Mouse (Mus musculus) mouse trophoblast stem cell (cell line): Measurements from ENCODE around the gene Orm3.

ENCODE experiments used
- in situ Hi-C, 2 experiments: fragments of 300-500 bp; cut with MseI, MboI; formaldehyde crosslinking; loops; 2 replicates in 1 of 2; 3 replicates in 1 of 2; pipeline ENCODE4 v1.15.1; 2025

Orm3 gene

GRCm38 (mm10) chr4:63368577-63368976 lies 12.6 kb downstream of the Orm3 start:
- in situ Hi-C loops = no loop called here

- in situ Hi-C loops = no loop called here
Measured at GRCm38 (mm10) chr4:63370897-63371296, 14.9 kb downstream of the Orm3 start.

GRCm38 (mm10) chr4:63371890-63372289 lies 15.9 kb downstream of the Orm3 start:
- in situ Hi-C loops = no loop called here

- in situ Hi-C loops = no loop called here
Measured at GRCm38 (mm10) chr4:63373404-63373803, 17.4 kb downstream of the Orm3 start.

GRCm38 (mm10) chr4:63374331-63374730 lies 18.4 kb downstream of the Orm3 start:
- in situ Hi-C loops = no loop called here

GRCm38 (mm10) chr4:63375367-63375766 lies 19.4 kb downstream of the Orm3 start:
- in situ Hi-C loops = no loop called here

- in situ Hi-C loops = no loop called here
Measured at GRCm38 (mm10) chr4:63377483-63377882, 21.5 kb downstream of the Orm3 start.

GRCm38 (mm10) chr4:63382676-63383369 lies 26.9 kb downstream of the Orm3 start:
- in situ Hi-C loops = no loop called here

- in situ Hi-C loops = no loop called here
Measured at GRCm38 (mm10) chr4:63383474-63383873, 27.5 kb downstream of the Orm3 start.

GRCm38 (mm10) chr4:63384262-63384661 lies 28.3 kb downstream of the Orm3 start:
- in situ Hi-C loops = no loop called here

GRCm38 (mm10) chr4:63385253-63385652 lies 29.3 kb downstream of the Orm3 start:
- in situ Hi-C loops = no loop called here

GRCm38 (mm10) chr4:63385784-63386183 lies 29.8 kb downstream of the Orm3 start:
- in situ Hi-C loops = no loop called here

- in situ Hi-C loops = no loop called here
Measured at GRCm38 (mm10) chr4:63388029-63388428, 32.1 kb downstream of the Orm3 start.

- in situ Hi-C loops = no loop called here
Measured at GRCm38 (mm10) chr4:63389121-63389886, 33.3 kb downstream of the Orm3 start.

GRCm38 (mm10) chr4:63389887-63390528 lies 34.0 kb downstream of the Orm3 start:
- in situ Hi-C loops = no loop called here

GRCm38 (mm10) chr4:63391322-63391721 lies 35.4 kb downstream of the Orm3 start:
- in situ Hi-C loops = no loop called here

GRCm38 (mm10) chr4:63397981-63398537 lies 42.1 kb downstream of the Orm3 start:
- in situ Hi-C loops = no loop called here

GRCm38 (mm10) chr4:63398854-63399609 lies 43.1 kb downstream of the Orm3 start:
- in situ Hi-C loops = no loop called here

GRCm38 (mm10) chr4:63399691-63400270 lies 43.8 kb downstream of the Orm3 start:
- in situ Hi-C loops = no loop called here

GRCm38 (mm10) chr4:63400541-63401306 lies 44.8 kb downstream of the Orm3 start:
- in situ Hi-C loops = no loop called here
